Mouse (Mus musculus) fibroblast of lung, adult 2 months (primary cell): ENCODE results near the gene Ndufaf2.

Experiments
- DNase-seq: peaks from one replicate; pipeline ENCODE4 v3.0.0-alpha.2; 2011; ENCODE audit warnings: low read depth

The Ndufaf2 gene

GRCm38 (mm10) chr13:108138403-108138977 lies 19.9 kb downstream of the Ndufaf2 start:
- no peak for DNase-seq

GRCm38 (mm10) chr13:108135617-108136016 lies 22.8 kb downstream of the Ndufaf2 start:
- DNase-seq = no peak

DNA sequence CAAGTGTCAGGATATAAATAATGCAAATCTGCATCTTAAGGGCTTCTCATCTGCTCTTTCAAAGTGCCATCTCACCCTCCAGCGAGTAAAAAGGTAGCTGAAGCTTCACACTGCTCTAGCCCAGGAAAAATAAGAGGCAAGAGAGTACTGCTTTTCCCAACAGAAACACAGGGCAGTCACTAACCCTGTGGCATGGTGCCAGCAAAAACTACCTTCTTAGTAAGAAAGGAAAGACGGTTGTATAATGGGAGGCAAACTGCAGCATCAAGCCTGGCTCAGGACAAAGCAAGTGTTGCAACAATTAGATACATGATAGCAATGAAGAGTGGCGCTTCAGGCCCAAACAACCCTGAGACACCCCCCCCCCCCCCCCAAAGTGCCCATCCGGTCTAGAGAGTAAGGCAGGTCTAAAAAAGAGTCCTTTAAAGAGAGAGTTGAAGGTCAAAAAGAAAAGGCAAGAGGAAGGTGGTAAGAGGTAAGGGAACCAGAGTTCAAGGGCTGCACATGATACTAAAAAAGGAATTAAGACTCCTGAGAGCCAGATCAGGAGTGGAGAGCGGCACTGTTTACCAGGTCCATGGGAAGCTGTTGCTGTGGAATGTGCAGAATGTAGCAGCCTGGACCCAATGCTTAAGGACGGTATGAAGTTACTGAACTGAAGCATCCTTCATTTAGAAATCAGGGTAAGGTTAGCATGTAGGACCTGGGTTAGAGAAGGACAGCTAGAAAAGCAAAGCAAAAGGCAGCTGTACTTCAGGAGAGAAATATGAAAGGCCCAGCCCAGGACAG lies 26.2 kb downstream of the Ndufaf2 start:
- no peak for DNase-seq

- no peak for DNase-seq
These were observed 27.7 kb downstream of the Ndufaf2 start for GRCm38 (mm10) chr13:108130737-108131136.

DNA sequence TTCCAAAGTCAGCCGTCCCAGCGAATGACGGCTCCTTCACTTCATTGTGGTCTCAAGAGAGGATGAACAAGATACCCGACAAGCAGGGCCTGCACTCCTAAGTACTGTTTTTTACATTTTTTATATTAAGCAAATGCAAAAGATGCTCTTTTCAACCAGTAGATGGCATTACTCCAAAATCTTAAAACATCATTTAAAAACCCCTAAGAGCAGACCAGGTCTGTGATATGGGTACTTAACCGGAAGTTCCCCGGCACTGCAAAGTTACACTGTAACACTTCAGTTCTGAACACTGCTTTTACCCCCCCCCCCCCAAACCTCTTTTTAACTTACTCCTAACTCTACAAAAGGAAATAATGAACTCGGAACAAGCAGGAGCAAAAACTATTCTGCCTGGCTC lies 29.4 kb downstream of the Ndufaf2 start:
- DNase-seq = no peak

DNA sequence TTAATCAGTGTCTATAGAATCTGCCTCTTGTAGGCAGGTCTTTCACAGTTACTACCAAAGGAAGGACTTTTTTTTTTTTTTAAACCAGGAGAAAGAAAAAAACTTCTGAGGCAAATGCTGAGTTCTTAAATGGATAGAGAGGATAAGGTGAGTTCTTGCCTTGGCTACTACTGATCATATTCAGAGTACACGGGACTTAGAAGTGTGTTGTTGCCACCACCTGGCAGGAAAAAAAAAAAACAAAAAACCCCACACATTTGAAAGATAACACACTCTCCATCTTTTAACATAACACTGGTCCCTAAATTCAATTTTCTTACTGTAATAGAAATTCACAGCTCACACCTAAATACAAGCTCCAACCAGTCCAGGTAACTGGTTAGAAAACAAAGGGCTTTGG lies 30.5 kb downstream of the Ndufaf2 start:
- no peak for DNase-seq

- DNase-seq = no peak
These were observed 31.3 kb downstream of the Ndufaf2 start for GRCm38 (mm10) chr13:108127130-108127529.

GRCm38 (mm10) chr13:108126246-108126645 lies 32.2 kb downstream of the Ndufaf2 start:
- DNase-seq = no peak

DNA sequence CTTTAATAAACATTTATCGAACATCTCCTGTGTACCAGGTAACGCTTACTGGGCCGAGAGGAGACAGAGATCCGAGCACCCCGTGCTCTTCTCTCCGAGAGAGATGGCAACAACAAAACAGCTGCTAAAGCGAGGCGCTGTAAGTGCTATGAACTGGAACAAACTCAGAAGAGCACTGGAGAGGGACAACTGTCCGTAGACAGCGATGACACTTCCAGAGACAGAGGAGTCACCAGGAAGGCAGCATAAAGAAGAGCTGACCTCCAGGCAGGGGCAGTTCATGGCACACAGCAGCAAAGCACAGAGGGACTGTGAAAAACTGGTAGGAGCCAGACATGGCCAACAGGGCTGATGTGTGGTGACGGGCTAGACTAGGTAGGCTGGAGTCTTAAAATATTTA lies 34.3 kb downstream of the Ndufaf2 start:
- no peak for DNase-seq

DNA sequence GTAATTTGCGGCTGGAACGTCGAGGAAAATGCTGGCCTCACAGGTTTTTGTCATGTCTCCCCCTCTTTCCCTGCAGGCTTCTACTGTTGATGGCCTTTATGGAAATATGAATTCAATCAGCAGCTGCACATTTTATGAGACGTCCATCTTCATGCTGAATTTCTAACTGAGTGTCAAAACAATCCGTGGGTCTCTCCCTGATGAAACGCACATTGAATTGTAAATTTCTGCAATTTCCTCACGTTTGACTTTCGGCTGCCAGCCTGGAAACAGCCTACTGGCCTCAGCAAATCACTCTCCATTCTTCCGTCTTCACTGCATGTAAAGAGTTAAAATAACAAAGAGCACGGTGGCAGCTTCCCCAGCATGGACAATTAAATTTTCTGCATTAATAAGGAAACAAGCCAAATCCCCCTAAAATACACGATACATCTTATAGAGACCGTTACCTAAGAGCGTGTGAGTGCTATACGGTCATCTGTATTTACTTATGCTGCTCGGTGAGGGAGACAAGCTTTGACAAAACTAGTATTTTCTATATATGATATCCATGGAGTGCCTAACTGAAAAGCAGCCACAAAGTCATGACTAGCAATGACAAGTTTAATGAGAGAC lies 35.2 kb downstream of the Ndufaf2 start:
- no peak for DNase-seq

DNA sequence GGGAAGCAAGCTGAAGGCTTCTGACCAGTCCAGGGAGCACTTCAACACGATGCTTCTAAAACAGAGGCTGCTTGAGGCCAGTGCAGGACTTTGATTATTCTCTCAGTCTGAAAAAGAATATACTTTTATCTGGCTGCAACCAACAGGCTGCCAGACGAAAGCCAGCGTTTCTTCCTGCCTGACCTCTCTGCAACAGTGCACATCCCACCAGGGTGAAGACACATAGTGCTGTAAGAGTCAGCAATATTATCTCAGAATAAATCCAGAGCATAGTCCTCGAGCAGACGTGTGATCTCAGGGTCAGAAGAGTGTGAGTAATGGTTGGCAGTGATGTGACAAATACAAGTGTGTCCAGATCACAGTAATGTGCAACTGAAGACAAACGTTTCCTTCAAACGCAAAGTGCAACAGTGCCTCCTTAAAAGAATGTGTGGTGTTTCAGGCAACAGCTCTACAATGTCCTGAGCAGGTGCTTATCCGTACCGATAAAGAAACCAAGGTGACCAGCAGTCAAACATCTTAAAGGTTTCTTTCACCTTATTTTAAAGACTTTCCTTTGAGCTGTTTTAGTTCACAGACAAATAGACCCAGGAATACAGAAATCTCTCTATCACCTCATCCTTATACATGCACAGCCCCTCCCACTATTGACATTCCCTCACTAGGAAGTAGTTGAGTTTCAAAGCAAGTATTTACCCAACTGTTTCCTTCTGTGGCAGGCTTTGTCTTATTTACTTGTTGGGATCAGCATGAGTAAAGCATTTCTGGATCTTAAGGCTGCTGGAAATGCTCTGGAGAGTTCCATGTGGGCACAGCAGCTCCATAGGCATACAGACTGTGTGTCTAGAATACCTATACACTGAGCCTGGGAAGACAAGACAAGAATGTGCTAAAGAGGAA lies 38.8 kb downstream of the Ndufaf2 start:
- DNase-seq = no peak

DNA sequence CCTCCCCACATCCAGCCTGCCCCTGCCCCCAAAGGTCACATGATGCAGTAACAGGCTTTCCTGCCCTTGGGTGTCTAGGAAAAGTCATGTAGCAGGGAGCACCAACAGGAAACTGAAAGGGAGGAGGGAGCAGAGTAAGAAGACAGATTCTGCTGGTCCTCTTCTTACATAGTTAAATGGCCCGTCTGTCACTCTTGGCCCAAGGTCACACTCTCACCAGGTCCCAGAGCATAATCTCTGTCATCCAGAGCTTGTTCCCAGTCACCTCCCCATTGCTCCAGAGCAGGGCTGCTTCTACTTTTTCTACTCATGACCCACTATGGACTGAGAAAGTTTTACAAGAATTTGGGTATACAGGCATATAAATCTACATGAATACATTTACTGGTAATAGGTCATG lies 40.2 kb downstream of the Ndufaf2 start:
- DNase-seq = no peak

DNA sequence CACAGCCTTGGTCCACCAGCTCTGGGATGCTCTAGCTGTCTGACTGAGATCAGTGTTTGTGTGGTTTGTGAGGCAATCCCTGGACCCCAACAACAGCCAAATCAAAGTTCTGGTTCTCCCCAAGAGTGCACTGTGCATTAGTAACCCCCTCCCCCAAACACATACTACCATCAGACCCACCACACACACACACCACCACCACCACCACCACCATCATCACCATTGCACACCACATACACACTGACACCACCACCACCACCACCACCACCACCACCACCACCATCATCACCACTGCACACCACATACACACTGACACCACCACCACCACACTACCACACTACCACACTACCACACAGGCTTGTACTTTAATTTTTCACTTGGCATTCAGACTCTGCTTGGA lies 40.8 kb downstream of the Ndufaf2 start:
- DNase-seq = no peak

DNA sequence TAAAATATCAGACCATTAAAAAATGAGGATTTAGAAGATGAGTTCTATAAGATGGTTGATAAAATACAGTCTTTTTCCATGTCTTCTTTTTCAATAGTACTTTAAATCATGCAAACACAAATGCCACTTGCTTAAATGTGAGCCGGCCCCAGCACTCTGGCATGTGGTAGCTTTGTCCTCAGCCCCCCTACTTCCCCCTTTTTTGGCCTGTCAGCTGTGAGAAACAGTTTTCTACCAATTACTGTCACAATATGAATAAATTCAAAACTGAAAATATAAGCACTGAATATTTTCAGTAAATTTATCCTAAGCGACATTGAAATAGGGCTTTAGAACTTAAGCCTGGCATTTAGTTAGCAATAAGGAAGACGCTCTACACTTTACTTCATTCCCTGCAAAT lies 44.2 kb downstream of the Ndufaf2 start:
- DNase-seq = no peak

GRCm38 (mm10) chr13:108113536-108113935 lies 44.9 kb downstream of the Ndufaf2 start:
- DNase-seq = no peak

DNA sequence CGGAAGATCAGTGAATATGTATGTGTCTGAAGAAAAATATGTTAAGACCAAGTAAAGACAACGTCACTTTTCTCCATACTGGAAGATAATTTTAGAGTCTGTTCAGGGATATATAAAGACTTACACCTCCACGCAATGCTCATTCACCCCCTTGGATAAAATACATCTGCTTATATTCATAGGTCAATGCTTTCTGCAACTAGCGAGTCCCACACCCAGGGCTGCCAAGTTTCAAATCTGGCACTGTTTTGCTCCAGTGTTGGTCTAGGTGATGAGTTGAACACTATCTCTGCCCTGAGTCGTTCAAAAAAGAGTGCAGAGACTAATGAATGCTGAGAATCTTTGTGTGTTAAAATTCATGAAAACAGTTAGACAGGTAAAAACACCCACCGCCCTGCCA lies 47.5 kb downstream of the Ndufaf2 start:
- no peak for DNase-seq

DNA sequence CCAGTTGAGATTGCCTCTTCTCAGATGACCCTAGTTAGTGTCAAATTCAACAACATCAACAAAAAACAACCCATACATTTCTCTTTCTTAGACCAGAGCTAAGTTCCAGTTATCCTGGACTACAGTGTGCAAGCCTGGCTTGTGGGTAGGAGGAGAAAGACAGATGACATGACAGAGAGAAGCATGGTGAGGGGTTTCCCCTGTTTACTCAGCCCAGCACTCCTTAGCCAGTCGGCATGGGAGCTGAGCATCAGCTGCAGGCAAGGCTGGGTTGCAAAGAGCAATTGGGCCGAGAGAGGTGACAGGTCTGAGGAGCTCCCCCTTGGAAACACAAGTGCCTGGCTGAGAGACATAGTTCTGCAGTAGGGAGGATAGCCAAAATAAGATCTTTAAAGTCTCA lies 57.7 kb downstream of the Ndufaf2 start:
- DNase-seq = no peak

GRCm38 (mm10) chr13:108096446-108096845 lies 62.0 kb downstream of the Ndufaf2 start:
- no peak for DNase-seq

GRCm38 (mm10) chr13:108095617-108096016 lies 62.8 kb downstream of the Ndufaf2 start:
- peak; percentile 49 for DNase-seq

DNA sequence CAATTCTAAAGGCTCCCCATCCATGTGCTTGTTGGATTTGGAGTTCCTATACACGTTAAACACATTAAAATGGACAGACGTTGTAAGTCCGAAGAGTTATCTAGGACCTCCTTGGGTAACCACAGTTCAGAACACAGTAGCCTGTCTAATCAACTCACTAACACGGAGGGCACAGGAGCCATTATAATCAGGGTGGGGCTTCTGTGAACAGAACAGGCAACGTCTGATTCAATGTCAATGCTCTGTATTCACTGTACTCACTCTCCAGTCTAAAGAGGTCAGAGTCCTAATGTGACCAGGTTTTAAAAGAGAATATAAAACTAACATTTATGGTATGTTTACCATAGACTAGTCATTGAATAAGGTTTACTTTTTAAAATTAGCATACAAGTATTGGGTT lies 63.7 kb downstream of the Ndufaf2 start:
- no peak for DNase-seq

- no peak for DNase-seq
These were observed 66.1 kb downstream of the Ndufaf2 start for GRCm38 (mm10) chr13:108092290-108092689.

GRCm38 (mm10) chr13:108086724-108087123 lies 71.7 kb downstream of the Ndufaf2 start:
- DNase-seq = no peak
